Mouse (Mus musculus): ENCODE results near the gene Fbxw15. TPM values are rescaled to one million over a fixed set of nuclear protein-coding genes. Genes with fewer than 3 reads are reported as not detected.
"Not testable (repeated sequence)": the region's sequence is repeated elsewhere in the genome, so short reads cannot be mapped to it uniquely, and the experiment has no call there.

The Fbxw15 gene
- polyA plus RNA-seq (2014; fragmentation: Nextera tagmentation; extraction: Ambion mirVana) = not detected in 2 replicates

DNA sequence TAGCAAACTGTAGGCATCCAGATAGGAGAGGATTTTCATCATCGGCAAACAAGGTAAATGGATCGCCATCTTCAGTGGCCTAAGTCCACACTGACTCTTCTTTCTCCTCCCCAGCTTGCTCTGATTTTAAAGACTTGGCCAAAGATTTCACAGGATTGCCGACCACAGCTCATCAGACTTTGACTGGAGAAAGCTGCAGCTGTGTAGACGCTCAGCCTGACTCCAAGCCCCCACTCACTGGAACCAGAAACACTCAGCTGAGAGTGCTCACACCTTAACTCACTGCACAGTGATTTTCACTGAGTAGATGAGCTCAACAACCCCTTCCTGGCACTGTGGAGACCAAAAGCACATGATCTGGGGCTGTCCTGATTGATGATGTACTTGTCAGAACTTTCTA, at the start of gene Fbxw15:
Gene Fbxw15, minus strand, starts transcription at position 101 of the 400 bp plus-strand sequence.
- H3K27me3 ChIP-seq (ENCODE audit: control insufficient read depth, insufficient read depth, low read length); H3K4me3 ChIP-seq (ENCODE audit: low read depth, low read length); DNase-seq (ENCODE audit: low spot score); ATAC-seq (replicated peaks; ENCODE audit: insufficient number of reproducible peaks, low FRiP score, low TSS enrichment, low read depth); H3K9me3 ChIP-seq (replicated peaks; ENCODE audit: control insufficient read depth, low read length); H3K4me2 ChIP-seq (ENCODE audit: low read depth, low read length); H3K27ac ChIP-seq (replicated peaks; ENCODE audit: low read depth, low read length); H3K36me3 ChIP-seq (replicated peaks; ENCODE audit: control insufficient read depth, insufficient read depth, low read depth, low read length); H3K9ac ChIP-seq (replicated peaks; ENCODE audit: low read length); H3K4me1 ChIP-seq (ENCODE audit: control insufficient read depth, insufficient read depth, low read length): not testable (repeated sequence)
- WGBS = 83% methylated on average over 4 of the region's 4 CpGs

DNA sequence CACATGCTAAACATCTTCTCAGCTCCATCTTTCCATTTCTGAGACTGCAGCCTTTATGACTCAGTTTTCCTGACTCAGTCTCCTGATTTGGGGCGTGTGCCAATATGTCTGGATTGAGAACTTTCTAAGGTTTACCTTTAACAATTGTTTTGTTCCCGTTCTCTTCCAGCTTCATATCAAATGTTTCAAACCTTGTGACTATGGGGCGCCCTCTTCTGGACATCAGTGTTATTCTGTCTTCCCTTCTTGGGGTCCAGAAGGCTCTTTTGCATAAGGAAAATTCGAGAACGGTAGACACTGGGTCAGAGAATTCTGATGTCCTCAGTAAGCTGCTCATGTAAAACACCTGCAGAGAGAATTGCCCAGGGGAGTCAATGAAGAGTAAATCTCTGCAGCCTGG, 38.8 kb upstream of the Fbxw15 start:
- peak; percentile 20 for DNase-seq (ENCODE audit: low spot score)
- ATAC-seq (replicated peaks; ENCODE audit: insufficient number of reproducible peaks, low FRiP score, low TSS enrichment, low read depth); H3K27me3 ChIP-seq (ENCODE audit: control insufficient read depth, insufficient read depth, low read length); H3K9me3 ChIP-seq (replicated peaks; ENCODE audit: control insufficient read depth, low read length); H3K4me1 ChIP-seq (ENCODE audit: control insufficient read depth, insufficient read depth, low read length); H3K36me3 ChIP-seq (replicated peaks; ENCODE audit: control insufficient read depth, insufficient read depth, low read depth, low read length); H3K27ac ChIP-seq (replicated peaks; ENCODE audit: low read depth, low read length); H3K9ac ChIP-seq (replicated peaks; ENCODE audit: low read length); H3K4me2 ChIP-seq (ENCODE audit: low read depth, low read length); H3K4me3 ChIP-seq (ENCODE audit: low read depth, low read length): not testable (repeated sequence)
- WGBS = 38% methylated on average over 5 of the region's 5 CpGs

DNA sequence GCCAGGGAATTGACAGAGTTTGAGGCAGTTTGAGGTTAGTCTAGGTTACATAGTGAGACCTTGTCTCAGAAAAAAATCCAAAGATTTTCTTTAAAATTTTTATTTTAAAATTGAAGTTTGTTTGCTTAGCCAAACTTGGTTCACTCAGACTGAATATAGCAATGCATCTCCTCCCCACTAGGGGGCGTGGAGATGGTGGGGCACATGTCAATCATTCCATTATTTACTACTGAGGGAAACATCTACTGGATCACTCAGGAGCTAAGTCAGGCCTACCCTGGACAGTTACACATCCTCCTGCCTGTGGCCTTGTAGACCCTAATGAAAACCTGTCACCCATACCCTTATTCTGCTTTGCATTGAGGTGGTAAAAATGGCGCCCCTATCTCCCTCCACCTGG, 34.1 kb upstream of the Fbxw15 start:
- 54% methylated on average over 2 of the region's 2 CpGs for WGBS
- H3K9ac ChIP-seq (replicated peaks; ENCODE audit: low read length); DNase-seq (ENCODE audit: low spot score); H3K27ac ChIP-seq (replicated peaks; ENCODE audit: low read depth, low read length); H3K9me3 ChIP-seq (replicated peaks; ENCODE audit: control insufficient read depth, low read length); H3K27me3 ChIP-seq (ENCODE audit: control insufficient read depth, insufficient read depth, low read length); H3K4me1 ChIP-seq (ENCODE audit: control insufficient read depth, insufficient read depth, low read length); H3K4me3 ChIP-seq (ENCODE audit: low read depth, low read length); H3K36me3 ChIP-seq (replicated peaks; ENCODE audit: control insufficient read depth, insufficient read depth, low read depth, low read length); ATAC-seq (replicated peaks; ENCODE audit: insufficient number of reproducible peaks, low FRiP score, low TSS enrichment, low read depth); H3K4me2 ChIP-seq (ENCODE audit: low read depth, low read length): not testable (repeated sequence)

DNA sequence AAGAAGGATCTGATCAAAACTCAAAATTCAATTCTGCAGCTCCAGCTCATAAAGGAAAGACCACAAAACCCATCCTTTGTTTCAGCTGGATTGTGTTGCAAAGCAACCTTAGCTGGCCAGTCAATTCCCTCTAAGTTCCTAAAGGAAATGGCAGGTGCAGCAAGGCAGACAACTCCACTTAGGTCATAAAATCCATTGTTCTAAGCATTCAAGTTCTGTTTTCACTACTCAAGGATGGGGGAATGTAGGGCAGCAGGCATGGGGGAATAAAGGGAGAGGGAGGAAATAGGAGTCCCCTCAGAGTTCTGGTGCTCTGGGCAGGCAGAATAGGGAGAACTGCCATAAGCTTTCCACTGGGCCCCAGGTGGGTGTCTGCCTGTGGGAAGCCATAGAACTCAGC, 29.2 kb upstream of the Fbxw15 start:
- no peak overlapping the region for H3K9ac ChIP-seq (replicated peaks; ENCODE audit: low read length)
- no peak overlapping the region for H3K27ac ChIP-seq (replicated peaks; ENCODE audit: low read depth, low read length)
- DNase-seq (ENCODE audit: low spot score) (no peak), ATAC-seq (replicated peaks; ENCODE audit: insufficient number of reproducible peaks, low FRiP score, low TSS enrichment, low read depth) (no peak)
- no peaks in the 10 kb centered on the region for H3K36me3 ChIP-seq (replicated peaks; ENCODE audit: control insufficient read depth, insufficient read depth, low read depth, low read length)
- H3K4me1 ChIP-seq (ENCODE audit: control insufficient read depth, insufficient read depth, low read length) = no peaks in the 10 kb centered on the region
- no peaks in the 10 kb centered on the region for H3K9me3 ChIP-seq (replicated peaks; ENCODE audit: control insufficient read depth, low read length)
- H3K4me3 ChIP-seq (ENCODE audit: low read depth, low read length) = no peak overlapping the region
- no peaks in the 10 kb centered on the region for H3K27me3 ChIP-seq (ENCODE audit: control insufficient read depth, insufficient read depth, low read length)
- no peak overlapping the region for H3K4me2 ChIP-seq (ENCODE audit: low read depth, low read length)

DNA sequence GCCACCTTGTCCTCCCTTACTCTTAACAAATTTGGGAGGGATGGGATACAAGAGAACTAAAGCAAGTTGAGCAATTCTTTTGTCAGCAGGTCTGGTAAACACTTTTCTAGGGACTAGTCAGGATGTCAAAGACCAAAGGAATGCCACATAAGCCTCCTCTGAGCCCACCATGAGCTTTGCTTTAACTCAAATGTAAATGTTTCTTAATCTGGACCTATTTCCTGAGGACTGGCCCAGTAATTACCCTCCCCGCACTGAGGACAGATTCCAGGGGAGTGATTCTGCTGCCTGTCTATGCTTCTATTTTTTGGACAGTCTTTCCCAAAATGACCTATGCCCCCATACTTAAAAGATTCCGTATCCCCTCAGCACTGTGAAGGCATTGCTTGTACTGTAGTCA, 26.8 kb upstream of the Fbxw15 start:
- Histone ChIP-seq H3K4me3 (ENCODE audit: low read depth, low read length) (no peak overlapping the region), H3K4me2 (ENCODE audit: low read depth, low read length) (no peak overlapping the region), H3K36me3 (replicated peaks; ENCODE audit: control insufficient read depth, insufficient read depth, low read depth, low read length) (no peaks in the 10 kb centered on the region), H3K27ac (replicated peaks; ENCODE audit: low read depth, low read length) (no peak overlapping the region), H3K9me3 (replicated peaks; ENCODE audit: control insufficient read depth, low read length) (no peaks in the 10 kb centered on the region), H3K27me3 (ENCODE audit: control insufficient read depth, insufficient read depth, low read length) (no peaks in the 10 kb centered on the region), H3K4me1 (ENCODE audit: control insufficient read depth, insufficient read depth, low read length) (no peaks in the 10 kb centered on the region), H3K9ac (replicated peaks; ENCODE audit: low read length) (no peak overlapping the region)
- no peak for ATAC-seq (replicated peaks; ENCODE audit: insufficient number of reproducible peaks, low FRiP score, low TSS enrichment, low read depth)
- no peak for DNase-seq (ENCODE audit: low spot score)
- 77% methylated on average over 2 of the region's 2 CpGs for WGBS

DNA sequence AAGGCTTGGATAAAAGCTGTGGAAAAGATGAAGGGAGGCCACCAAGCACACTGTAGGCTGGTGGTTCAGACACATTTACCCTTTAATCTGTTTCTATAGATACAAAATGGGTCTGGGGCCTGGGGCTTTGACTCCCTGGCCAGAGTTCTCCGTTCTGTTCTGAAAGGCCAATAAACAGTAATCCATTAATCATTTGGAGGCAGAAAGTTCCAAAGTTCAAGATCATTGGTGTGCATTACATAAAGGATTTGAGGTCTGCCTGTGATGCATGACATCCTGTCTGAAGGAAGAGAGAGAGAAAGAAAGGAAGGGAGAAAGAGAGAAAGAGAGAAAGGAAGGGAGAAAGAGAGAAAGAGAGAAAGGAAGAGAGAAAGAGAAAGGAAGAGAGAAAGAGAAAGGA, 2.5 kb downstream of the Fbxw15 start:
- H3K9ac ChIP-seq (replicated peaks; ENCODE audit: low read length) = no peak overlapping the region
- no peaks in the 10 kb centered on the region for H3K9me3 ChIP-seq (replicated peaks; ENCODE audit: control insufficient read depth, low read length)
- ATAC-seq (replicated peaks; ENCODE audit: insufficient number of reproducible peaks, low FRiP score, low TSS enrichment, low read depth) = no peak
- no peak for DNase-seq (ENCODE audit: low spot score)
- H3K36me3 ChIP-seq (replicated peaks; ENCODE audit: control insufficient read depth, insufficient read depth, low read depth, low read length) = no peaks in the 10 kb centered on the region
- H3K4me2 ChIP-seq (ENCODE audit: low read depth, low read length) = no peak overlapping the region
- H3K4me1 ChIP-seq (ENCODE audit: control insufficient read depth, insufficient read depth, low read length) = no peaks in the 10 kb centered on the region
- 75% methylated on average over 1 of the region's 1 CpGs for WGBS
- no peak overlapping the region for H3K4me3 ChIP-seq (ENCODE audit: low read depth, low read length)
- H3K27ac ChIP-seq (replicated peaks; ENCODE audit: low read depth, low read length) = no peak overlapping the region
- no peaks in the 10 kb centered on the region for H3K27me3 ChIP-seq (ENCODE audit: control insufficient read depth, insufficient read depth, low read length)

DNA sequence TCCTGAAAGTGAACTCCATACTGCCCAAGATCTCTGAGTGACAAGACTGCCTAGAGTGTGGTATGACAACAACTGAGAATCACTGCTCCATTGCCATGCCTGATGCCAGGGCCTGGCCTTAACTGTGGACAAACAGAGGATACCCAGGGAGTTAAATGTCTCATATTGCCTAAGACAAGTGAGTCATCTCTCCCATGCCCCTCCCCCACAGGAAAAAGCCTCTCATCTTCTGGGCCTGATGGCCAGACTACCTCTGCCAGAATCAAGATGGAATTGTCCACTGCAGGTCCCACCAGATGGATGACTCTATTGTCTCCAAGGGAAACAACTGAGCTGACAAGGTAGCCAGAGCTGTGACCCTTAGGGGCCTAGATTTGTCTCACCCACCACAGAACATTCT, 6.0 kb downstream of the Fbxw15 start:
- H3K27me3 ChIP-seq (ENCODE audit: control insufficient read depth, insufficient read depth, low read length); H3K4me2 ChIP-seq (ENCODE audit: low read depth, low read length): not testable (repeated sequence)

DNA sequence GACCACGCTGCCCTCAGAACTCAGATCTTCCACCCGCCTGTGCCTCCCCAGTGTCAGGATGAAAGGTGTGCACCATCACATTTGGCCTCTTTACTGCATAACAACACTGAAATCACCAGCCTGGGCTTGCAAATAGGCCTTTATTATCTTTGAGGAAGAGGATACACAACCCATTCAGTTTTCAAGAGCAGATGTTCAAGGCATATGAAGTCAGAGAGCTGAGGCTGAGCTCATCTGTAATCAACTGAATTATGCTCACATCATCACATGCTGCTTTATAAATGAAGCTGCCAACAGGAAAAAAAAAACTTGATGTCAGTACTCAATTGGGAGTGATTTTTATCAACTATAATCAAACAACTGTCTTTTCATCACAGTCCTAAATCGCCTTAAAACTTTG, 15.6 kb downstream of the Fbxw15 start:
- Histone ChIP-seq H3K36me3 (replicated peaks; ENCODE audit: control insufficient read depth, insufficient read depth, low read depth, low read length) (no peaks in the 10 kb centered on the region), H3K4me1 (ENCODE audit: control insufficient read depth, insufficient read depth, low read length) (no peaks in the 10 kb centered on the region), H3K27me3 (ENCODE audit: control insufficient read depth, insufficient read depth, low read length) (no peaks in the 10 kb centered on the region), H3K4me3 (ENCODE audit: low read depth, low read length) (no peak overlapping the region), H3K9ac (replicated peaks; ENCODE audit: low read length) (no peak overlapping the region), H3K4me2 (ENCODE audit: low read depth, low read length) (no peak overlapping the region), H3K27ac (replicated peaks; ENCODE audit: low read depth, low read length) (no peak overlapping the region), H3K9me3 (replicated peaks; ENCODE audit: control insufficient read depth, low read length) (no peaks in the 10 kb centered on the region)
- 77% methylated on average over 3 of the region's 3 CpGs for WGBS
- DNase-seq (ENCODE audit: low spot score) (no peak), ATAC-seq (replicated peaks; ENCODE audit: insufficient number of reproducible peaks, low FRiP score, low TSS enrichment, low read depth) (no peak)

More for the DNA sequence above, 6.0 kb downstream of the Fbxw15 start:
- not testable (repeated sequence) for H3K36me3 ChIP-seq (replicated peaks; ENCODE audit: control insufficient read depth, insufficient read depth, low read depth, low read length); H3K4me3 ChIP-seq (ENCODE audit: low read depth, low read length); H3K27ac ChIP-seq (replicated peaks; ENCODE audit: low read depth, low read length); H3K9me3 ChIP-seq (replicated peaks; ENCODE audit: control insufficient read depth, low read length); ATAC-seq (replicated peaks; ENCODE audit: insufficient number of reproducible peaks, low FRiP score, low TSS enrichment, low read depth); H3K9ac ChIP-seq (replicated peaks; ENCODE audit: low read length); DNase-seq (ENCODE audit: low spot score); H3K4me1 ChIP-seq (ENCODE audit: control insufficient read depth, insufficient read depth, low read length)

All from embryonic facial prominence, embryonic 11.5 days (tissue).